Mouse (Mus musculus) cerebellum, adult 11-12 months (tissue): ENCODE measurements around the gene Sde2.
"Not testable (repeated sequence)": the region's sequence is repeated elsewhere in the genome, so short reads cannot be mapped to it uniquely, and the experiment has no call there.

Source experiments
- DNase-seq: peaks from one replicate; pipeline ENCODE4 v3.0.0; 2022

Gene Sde2

DNA sequence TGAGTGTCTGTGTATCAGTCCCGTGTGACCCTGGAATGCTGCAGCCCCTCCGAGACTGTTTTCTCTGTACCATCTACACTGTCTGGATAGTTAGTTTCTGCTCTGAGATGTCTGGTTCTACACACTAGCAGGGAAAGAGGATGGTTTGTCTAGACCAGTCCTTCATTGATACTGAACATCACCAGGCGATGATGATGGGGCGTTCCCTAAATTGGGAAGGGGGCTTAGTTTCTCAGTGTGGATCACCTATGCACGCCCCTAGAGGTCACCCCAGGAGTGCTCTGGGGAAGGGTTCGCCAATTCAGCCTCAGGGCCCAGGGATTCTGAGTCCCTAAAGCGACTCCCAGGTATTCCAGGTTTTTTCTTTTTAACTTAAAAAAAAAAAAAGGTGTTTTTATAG is 38.2 kb downstream of the Sde2 start:
- DNase-seq, result no peak

DNA sequence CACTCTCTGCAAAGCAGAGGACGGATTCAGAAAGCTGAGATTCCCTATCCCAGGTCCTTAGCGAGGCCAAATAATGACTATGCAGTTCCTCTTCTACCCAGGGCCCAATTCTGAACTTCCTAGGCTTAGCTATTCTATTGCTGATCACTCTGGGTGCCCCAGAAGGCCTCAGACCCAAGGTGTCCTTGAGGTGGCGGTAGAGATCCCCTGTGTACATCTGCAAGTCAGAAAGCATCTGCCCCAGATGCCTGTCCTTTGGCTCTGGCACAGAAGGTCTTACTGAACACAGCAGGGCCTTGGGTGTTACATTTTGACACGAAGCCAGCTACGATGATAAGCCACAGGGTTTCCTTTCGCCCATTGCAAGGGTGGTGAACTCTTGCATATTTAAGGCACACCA is 38.9 kb downstream of the Sde2 start:
- DNase-seq, result no peak

DNA sequence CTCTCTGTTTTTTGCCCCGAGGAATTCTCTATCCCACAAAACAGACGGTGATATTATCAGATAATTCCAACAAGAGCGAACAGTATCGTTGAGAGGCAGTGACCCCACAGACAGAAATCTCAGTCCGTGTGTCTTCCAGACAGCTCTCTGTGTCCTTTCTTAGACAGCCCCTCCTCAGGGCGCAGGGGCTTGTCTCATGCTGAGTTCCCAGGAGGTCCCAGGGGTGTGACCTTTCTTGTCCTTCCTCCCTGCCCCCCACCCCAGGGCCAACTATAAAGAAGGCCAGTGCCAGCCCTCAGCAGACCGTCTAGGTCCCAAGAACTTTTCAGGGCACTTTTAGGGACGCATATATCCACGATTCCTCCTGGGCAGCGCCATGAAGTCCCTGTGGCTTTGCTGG is 41.9 kb downstream of the Sde2 start, which contains the start of gene Lefty2:
Gene Lefty2, plus strand, starts transcription at position 301 of the 400 bp plus-strand sequence.
- DNase-seq, result no peak

DNA sequence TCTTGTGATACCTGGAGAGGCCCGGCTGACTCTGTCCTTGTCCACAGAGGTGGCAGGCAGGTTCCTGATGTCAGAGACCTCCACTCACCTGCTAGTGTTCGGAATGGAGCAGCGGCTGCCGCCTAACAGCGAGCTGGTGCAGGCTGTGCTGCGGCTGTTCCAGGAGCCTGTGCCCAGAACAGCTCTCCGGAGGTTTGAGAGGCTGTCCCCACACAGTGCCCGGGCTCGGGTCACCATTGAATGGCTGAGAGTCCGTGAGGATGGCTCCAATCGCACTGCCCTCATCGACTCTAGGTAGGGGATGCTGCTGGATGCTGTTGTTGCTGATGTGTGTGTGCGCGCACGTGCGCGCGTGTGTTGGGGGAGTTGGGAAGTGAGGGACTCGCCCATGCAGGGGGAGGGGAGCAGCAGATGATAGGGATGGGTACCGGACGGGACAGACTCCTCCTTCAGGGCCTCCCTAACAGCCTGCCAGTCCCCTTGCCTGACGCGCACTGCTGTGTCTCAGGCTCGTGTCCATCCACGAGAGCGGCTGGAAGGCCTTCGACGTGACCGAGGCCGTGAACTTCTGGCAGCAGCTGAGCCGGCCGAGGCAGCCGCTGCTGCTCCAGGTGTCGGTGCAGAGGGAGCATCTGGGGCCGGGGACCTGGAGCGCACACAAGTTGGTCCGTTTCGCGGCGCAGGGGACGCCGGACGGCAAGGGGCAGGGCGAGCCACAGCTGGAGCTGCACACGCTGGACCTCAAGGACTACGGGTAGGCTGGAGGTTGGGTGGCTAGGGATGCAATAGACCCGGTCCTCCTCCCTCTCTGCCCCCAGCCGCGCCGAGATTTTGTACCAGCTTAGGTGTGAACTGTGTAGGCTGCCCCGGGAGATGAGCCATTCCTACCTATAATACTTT is 43.4 kb downstream of the Sde2 start:
- not testable (repeated sequence) for DNase-seq

DNA sequence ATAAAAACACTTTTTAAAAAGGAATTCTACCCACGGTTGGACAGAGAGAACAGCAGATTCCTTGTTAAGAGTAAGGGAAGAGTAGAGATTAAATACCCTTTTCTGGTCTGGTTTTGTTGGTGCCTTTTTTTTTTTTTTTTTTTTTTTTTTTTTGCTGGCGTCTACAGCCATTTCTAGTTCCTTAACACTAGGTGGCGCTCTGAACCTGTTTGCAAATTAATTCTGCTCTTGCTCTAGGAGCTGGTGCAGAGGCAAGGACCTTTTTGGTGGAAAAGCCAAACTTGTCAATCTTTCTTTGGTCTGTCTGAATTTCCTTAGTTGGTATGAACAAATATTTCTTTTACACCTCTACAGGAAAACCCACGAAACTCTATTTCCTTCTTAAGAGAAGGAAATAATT is 50.2 kb downstream of the Sde2 start:
- DNase-seq, result peak; percentile 15

DNA sequence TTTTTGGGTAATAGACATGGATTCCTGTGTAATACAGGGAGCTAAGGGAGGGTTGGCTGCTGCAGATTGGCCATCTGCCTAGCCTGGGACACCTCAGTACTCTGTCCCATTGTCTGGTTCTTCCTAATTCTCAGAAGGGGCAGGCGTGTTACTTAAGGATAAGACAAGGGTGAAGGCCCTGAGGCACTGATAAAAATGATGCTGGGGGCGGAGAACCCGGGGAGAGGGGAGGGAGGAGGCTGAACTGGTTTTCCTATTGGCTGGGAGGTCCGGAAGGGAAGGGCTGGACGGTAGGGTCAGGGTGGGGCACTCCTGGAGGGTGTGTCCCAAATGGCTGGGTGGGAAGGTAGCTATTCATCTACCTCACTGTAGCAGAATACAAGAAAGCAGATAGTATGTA is 52.0 kb downstream of the Sde2 start:
- DNase-seq, result no peak

DNA sequence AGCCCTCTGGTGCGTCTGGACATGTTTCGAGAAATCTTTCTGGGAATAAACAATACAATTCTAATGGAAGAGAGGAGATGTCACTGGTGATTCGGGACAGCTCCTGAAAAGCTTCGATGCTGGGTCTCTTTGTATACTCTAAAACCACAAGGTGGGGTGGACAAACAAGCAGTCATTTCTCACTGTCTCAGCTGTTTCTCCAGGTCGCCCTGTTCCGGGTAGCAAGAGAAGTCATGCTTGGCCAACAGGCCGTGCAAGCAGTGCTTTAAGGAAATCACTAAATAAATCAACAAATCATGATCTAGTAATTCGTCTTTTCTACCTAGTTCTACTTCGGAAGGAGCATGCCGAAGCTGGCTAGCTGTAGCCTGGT is 52.7 kb downstream of the Sde2 start:
- no peak for DNase-seq

DNA sequence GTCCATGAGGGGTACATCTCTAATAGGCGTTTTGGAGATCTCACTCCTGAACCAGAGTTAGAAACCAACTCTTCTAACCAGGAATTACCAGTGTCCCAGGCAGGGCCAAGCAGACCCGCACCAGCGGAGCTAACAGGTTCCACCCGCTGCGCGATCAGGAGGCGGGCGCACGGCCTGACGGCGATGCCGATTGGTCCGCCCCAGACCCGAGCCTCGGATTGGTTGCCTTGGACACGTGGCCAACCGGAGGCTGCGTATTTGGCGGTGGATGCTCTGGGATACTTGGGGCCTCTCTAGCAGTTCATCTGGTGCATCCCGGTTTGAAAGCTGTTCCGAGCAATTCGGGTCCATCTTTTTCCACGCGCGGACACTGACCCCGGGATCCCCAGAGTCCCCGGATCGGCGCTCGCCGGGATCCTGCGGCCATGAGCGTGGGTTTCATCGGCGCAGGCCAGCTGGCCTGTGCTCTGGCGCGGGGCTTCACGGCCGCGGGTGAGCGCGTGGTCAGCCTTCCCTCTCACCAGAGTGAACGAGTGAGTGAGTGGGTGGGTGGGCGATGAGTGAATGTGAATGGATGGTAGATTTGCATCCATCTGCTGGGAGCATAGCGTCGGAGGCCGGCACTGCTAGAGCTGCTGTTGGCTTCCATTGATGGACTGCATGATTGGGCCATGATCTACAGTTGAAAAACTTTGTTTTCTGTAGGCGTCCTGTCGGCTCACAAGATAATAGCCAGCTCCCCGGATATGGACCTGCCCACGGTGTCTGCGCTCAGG is 53.3 kb downstream of the Sde2 start, which contains the start of gene Pycr2:
Gene Pycr2, plus strand, starts transcription at position 255 of the 776 bp plus-strand sequence.
- DNase-seq, result peak; percentile 89

DNA sequence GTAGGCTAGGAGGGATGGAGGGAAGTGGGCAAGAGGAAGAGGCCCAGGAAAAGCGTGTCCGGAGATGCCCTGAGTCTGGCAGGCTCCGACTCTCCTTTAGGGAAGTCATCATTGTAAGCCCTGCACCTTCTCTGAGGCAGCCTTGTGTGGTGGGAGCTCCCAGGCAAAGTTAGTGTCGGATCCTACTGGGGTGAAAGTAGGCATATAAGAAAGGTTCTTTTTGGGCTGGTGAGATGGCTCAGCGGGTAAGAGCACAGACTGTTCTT is 53.8 kb downstream of the Sde2 start:
- DNase-seq, result no peak

DNA sequence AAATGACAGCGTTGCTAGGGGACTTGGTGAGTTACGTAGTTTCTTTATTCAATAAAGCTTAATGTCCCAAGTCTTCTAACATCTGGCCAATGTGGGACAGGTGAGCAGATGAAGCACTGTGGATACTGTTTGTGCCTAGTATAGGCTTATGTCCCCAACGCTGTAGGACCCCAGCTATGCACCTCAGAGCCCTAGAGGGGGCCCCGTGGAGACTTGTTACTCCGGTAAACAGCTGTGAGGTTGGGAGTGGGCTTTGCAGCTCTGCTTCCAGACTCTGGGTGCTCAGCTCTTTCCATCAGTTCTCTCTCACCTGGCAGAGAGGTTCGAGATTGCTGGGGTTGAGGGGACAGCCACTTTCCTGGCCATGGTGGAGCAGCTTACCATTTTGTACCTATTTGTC is 54.4 kb downstream of the Sde2 start:
- DNase-seq, result no peak

DNA sequence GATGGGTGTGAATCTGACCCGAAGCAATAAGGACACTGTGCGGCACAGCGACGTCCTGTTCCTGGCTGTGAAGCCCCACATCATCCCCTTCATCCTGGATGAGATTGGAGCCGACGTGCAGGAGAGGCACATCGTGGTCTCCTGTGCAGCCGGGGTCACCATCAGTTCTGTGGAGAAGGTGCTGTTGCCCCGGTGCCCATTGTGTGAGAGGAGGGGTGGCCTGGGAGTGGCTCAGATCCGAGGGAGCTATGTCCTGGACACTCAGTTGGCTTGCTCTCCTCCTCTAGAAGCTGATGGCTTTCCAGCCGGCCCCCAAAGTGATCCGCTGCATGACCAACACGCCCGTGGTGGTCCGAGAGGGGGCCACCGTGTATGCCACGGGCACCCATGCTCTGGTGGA is 54.9 kb downstream of the Sde2 start:
- peak; percentile 14 for DNase-seq

DNA sequence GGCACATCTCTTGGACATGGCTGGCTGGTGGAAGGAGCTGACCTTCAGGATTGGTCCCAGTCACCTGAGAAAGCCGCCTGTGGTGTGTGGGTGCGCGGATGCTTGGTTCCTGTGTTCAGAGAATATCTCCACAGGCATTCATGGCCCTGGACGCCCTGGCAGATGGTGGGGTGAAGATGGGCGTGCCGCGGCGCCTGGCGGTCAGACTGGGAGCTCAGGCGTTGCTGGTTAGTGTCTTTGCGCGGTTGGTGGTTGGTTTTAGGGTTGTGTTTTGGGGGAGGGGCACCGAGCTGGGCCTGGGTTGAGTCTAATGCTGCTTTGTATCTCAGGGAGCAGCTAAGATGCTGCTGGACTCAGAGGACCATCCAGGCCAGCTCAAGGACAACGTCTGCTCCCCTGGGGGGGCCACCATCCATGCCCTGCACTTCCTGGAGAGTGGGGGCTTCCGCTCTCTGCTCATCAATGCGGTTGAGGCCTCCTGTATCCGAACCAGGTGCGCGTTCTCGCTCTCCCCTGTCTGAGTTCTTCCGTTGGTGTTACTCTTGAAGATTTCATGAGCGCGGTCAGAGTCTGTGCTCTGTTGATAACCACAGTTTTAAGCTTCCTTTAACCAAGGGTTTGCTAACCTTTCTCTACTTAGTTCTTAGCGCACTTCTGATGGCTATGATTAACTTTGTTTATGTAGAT is 55.7 kb downstream of the Sde2 start:
- no peak for DNase-seq

DNA sequence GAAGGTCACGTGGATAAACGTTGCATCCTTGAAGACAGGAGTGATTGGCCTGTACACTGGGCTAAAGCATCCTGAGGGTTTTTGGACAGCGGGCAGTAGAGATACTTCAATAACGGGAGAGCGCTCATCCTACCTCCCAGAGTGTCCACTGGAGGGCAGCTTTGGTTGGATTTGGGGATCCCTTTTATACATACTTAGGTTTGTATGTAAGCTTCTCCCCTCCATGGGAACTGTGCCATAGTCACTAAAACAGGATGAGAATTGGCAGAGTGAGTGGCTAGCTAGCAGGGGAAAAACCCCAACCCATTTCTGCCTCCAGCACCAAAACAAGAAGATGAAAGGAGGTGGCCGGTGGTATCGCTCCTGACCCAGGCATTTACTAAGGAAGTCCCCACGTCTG is 60.2 kb downstream of the Sde2 start:
- DNase-seq, result no peak

DNA sequence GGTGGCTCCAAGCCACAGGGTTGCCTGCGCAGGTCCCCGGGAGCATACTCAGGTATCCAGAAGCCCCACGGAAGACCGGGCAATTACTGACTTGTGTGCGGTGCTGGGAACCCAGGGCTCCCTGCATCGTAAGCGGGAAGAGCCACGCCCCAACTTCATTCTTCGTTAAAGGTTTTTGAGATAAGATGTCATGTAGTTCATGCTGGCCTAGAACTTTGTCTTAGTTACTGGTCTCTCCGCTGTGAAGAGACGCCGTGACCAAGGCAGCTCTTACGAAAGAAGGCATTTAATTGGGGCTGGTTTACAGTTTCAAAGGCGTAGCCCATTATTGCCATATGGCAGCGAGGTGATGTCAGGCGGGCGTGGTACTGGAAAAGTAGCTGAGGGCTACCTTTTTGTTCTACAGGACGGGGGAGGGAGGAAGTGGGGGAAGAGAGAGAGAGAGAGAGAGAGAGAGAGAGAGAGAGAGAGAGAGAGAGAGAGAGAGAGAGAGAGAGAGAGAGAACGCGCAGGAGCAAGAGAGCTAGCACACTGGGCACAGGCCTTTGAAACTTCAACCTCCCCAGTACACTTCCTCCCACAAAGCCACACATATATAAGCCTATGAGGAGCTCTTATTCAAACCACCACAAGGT is 60.8 kb downstream of the Sde2 start:
- no peak for DNase-seq

DNA sequence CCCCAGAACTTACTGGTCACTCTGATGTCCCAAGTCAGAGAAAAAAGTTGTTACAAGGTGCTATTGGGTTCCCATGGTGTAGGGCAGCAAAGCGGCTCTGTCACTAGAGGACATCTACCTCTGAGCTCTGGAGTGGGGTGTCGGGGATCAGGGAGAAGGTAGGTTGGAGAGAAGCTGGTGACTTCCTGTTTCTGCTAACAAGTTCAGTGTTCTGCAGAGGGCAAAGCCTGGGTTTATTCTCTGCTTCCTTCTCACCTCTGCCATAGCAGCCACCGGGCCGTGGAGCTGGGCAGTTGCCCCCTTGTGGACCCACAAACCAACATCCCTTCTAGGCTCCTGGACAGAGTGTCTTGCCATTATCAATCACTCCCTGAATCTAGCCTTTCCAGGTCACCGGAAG is 61.9 kb downstream of the Sde2 start:
- DNase-seq, result no peak

DNA sequence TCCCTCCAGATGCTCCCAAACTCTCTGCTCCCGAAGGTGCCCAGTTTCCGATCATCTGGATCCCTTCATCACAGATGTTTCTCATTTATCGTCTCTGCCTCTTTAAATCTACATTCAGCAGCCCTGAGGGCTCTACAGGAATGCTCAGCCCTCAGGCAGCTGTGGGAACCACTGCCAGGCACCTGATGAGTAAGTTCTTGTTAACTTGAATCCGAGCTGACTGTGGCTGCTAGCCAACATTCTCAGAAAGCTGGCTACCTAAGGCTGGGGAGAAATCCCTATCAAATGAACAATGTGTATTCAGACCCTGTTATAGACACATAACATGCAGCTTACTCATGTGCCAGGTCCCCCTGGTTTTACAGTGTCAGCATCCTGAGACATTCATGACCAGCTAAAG is 62.9 kb downstream of the Sde2 start:
- no peak for DNase-seq

DNA sequence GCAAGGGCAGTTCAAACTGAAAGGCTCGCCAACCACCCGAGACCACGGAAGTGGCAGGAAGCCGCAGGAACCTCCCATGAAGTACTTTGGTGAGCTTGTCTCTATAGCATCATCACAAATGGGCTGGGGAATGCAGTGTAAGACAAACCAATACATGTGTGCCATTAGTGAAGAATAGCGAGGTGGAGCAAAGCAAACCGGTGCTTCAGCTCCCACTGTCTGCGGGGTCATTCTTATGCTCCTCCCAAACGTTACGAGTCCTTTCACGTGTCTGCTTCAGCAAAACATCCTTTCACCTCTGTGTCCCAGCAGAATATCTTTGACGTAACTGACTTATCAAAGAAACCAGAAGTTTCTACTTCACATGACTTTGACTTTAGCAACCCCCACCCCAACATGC is 65.5 kb downstream of the Sde2 start:
- no peak for DNase-seq

DNA sequence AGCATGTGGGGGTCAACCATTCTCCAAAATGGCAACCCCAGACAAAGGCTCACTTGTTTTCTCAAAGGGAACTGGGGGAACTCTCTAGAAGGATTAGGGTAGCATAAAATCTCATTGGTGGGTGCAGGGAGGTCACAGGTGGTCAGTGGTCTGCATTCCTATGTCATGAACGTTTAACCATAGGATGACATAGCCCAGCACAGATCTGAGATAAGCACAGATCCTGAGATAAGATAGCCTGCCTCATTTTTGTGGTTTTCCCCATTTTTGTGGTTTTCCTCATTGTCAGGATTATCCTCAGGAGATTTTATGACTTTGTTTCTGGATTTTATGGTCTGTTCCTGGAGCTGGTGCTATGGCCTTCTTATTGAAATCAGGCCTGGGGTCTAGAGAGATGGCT is 66.1 kb downstream of the Sde2 start:
- no peak for DNase-seq
